Mouse (Mus musculus) mature B cell (primary cell): ENCODE data around the gene Grap2.

Experiments used
- in situ Hi-C: fragments of 300-500 bp; cut with MboI; formaldehyde crosslinking; loops from 2 replicates; pipeline ENCODE4 v1.14.3; 2019

The Grap2 gene

GRCm38 (mm10) chr15:80572291-80572690 is at the start of gene Grap2:
Gene Grap2 (plus strand): TSS chr15:80572594.
- in situ Hi-C loops, result no loop called here

GRCm38 (mm10) chr15:80529955-80530869 is 42.2 kb upstream of the Grap2 start:
- in situ Hi-C loops, result no loop called here

DNA sequence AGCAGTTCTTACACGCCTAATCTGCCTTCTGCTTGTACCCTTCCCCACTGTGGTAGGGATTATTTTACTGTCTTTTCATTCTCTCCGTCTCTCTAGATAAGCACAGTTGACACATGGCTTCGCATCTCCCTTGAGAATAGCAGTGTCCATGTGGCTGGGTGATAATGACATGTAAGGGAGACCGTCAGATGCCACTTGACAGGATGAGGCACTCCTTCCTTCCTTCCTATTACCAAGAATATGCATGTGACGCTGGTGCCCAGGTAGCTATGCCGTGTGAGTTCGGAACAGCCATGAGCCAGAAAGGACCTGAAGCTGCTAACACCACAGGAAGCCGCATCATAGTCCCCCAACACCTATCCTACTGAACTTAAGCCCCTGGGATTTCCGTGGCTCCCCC is 41.4 kb upstream of the Grap2 start:
- in situ Hi-C loops, result no loop called here

DNA sequence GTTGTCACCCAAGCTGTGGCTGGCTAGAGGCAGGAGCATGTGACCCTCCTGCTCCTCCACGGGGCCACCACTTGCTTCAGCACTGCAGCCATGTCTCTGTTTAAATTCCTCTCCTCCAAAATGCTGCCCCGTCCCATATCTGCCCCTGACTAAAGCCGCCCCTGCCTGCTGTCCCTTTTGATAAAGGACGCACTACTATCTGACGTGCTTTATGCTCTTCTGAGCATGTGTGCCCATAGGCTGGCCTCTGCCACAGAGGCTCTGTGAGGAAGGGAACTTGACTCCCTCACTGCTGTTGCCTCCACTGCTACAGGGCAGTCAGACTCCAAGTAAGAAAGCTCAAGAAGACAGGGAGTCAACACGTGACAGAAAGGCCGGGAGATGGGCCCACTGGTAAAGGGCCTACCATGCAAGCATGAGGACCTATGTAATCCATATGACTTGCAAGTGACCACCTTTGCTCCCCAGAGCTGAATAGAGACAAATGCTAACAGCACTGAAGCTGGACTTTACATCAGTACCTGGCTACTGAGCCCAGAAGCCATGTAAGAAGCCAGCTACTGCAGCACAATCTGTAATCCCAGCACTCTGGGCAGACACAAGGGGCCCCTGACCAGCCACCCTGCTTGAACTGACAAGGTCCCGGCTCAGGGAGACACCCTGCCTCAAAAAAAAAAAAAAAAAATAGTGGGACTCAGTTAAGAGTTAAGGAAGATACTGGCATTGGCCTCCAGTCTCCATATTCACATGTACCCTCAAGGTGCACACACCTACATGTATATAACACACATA is 39.9 kb upstream of the Grap2 start:
- in situ Hi-C loops, result no loop called here

GRCm38 (mm10) chr15:80533274-80533673 is 39.1 kb upstream of the Grap2 start:
- in situ Hi-C loops, result no loop called here

- in situ Hi-C loops, result no loop called here
Measured at GRCm38 (mm10) chr15:80536051-80536450, 36.3 kb upstream of the Grap2 start.

DNA sequence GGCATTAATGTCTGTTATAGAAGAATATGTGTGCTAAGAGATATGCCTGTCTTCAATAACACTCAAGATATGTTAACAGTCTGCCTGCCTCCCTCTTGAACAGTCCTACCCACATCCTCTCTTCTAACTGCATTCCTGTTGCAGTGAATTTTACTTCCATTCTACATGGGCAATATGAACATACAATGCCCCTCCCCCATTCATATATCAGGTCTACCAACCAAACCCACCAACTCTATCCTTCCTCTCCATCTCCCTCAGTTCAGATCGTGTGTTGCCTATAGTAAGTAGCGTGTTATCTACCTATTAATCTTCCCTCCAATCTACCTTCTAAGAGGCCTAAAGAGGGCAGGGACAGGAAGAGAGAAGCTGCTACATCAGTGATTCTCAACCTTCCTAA is 34.3 kb upstream of the Grap2 start:
- in situ Hi-C loops, result no loop called here

GRCm38 (mm10) chr15:80538671-80539340 is 33.6 kb upstream of the Grap2 start:
- in situ Hi-C loops, result no loop called here

GRCm38 (mm10) chr15:80544115-80544514 is 28.3 kb upstream of the Grap2 start:
- in situ Hi-C loops, result no loop called here

DNA sequence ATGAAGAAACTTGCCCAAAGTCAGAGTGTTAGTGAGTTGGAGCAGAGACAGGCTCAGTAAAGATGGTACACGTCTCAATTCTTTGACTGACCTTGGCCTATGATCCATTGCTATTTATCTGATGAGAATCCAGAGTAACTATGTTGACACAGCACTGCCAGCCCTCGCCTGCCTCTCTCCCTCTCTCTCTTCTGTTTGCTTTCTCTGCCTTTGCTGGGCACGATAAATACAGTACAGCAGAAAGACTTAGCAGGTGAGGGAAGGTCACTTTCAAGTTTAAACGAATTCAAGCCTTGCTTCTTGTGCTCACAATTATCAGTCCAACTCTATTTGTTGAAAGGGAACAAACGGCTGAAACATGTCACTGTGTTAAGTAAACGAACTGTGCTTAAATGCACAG is 27.0 kb upstream of the Grap2 start:
- in situ Hi-C loops, result no loop called here

DNA sequence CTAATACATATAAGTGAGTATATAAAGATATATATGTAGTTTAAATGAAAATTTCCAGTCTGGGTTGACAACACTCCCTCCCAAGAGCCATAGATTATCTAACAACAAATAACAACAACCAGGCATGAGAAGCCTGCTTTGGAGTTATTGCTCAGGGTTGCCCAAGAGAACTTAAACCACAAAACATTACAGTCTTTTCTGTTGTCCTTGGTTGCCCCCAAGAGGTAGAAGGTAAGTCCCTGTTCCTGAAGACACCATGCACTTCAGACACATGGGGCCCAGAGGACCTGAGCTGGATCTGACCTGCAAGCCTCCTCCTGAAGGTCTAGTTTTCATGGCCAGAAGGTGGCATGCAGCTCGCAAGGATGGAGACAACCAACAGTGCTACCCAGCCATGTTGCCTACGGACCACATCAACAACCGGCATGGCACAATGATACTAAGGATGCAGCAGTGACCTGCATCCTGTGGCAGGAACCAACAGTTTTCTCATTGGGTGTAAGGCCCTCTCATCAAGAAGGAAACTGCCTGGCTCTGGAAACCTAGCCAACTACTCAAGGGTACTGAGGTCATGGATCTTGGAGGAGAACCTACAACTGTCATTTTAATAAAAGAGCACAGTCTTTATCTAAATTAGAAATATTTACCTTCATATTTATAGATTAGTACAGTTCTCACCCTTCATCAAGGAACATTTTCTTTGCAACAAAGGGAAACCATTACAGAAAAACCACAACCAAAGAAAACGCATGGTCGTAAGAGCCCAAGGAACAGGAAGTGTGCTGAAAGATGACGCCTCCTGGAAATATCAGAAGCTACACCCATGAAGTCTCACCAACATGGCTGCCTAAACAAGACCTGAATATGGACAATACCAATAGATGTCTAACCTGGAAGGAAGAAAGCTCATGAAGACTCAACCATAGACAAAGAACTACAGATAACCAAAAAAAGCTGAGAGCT is 17.3 kb upstream of the Grap2 start:
- in situ Hi-C loops, result no loop called here

GRCm38 (mm10) chr15:80556021-80556420 is 16.4 kb upstream of the Grap2 start:
- in situ Hi-C loops, result no loop called here

GRCm38 (mm10) chr15:80557745-80558144 is 14.6 kb upstream of the Grap2 start:
- in situ Hi-C loops, result no loop called here

DNA sequence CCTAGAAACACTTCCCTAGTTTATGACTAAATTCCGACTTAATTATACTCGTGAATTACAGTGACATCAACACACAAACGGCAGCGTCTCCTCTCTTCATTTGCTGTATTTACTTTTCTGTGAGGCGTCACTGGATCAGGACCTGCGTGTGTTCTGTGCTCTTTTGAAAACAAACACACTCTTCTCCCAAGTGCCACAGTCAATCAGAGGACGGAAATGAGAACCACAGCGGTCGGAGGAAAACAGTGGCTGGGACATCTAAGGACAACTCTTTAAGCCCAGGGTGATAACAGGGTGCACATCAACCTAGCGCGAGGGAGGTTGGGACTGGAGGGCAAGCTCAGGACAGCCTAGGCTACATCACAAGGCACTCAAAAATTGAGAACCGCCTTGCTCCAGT is 12.9 kb upstream of the Grap2 start:
- in situ Hi-C loops, result no loop called here

DNA sequence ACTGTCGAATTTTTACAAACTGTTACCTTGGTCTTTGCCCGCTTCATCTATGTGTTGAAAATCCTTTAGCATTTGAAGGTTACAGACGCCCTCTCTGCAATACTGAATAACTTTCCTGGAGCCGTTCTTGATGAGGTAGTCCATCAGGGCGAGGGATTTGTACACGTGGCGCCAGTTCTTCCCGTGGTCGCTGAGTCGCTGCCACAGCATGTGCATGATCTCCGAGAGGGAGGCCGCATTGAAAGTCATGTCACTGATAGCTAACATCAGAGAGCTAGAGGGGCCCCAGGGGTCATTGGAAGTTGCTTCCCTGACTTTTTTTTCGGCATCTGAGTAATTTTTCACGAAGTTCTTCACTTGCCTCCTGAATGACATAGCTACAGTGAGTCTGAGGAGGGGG is 12.4 kb upstream of the Grap2 start:
- in situ Hi-C loops, result no loop called here

DNA sequence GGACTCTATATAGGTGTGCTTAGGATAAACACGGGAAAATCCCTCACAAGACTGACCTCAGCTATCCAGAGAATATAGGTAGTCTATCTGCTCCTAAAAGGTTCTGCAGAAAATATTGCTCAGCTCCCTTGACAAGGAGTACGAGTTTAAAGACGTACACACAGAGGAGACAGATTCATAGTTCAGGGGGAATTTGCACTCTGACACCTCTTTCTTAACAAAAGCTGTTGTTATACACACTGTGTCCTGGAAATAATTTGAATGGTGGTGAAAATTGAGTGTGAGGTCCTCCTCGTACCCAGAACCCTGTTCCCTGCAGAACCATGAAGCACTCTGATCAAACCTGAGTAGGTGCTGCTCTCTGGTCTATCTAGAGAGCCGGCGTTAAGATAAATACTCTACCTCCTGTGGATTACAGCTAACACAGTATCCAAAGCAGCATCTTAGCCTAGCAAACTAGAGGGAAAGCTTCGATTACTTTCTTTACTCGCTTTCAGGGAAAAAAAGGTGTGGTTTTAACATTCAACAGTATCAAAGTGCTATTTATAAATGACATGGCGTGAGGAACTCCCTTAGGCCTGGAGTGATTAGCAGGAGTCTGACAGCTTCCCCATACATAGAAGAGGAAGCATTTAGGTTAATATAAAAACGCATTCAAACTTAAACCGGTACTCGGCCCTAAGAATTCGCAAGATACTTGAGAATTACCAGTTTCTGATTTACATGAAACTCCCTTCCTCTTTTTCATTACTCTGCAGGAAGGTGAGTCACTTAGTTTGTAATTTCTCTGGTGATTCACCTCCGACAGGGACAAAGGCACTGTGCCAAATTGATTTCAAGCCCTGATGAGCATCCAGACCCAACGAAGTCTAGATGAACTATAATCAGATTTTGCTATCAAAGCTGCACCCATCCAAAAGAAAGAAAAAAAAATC is 11.5 kb upstream of the Grap2 start:
- in situ Hi-C loops, result no loop called here

DNA sequence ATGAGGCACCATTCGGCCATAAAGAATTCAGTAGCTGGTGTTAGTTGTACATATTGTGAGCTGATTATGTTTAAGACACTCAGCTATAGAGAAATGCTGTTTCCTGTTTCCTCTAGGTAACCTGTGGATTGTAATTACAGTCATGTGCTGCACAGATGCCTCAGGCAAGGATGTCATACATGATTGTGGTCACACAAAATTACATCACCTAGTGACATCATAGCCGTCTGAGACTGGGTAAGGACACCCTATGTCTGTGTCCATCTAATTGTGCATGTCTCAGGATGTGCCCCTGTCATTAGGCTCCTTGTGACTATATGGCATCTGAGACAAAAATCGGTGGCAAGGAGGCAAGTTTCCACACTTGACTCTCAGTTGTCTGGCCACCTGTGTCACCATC is 9.9 kb upstream of the Grap2 start:
- in situ Hi-C loops, result no loop called here

DNA sequence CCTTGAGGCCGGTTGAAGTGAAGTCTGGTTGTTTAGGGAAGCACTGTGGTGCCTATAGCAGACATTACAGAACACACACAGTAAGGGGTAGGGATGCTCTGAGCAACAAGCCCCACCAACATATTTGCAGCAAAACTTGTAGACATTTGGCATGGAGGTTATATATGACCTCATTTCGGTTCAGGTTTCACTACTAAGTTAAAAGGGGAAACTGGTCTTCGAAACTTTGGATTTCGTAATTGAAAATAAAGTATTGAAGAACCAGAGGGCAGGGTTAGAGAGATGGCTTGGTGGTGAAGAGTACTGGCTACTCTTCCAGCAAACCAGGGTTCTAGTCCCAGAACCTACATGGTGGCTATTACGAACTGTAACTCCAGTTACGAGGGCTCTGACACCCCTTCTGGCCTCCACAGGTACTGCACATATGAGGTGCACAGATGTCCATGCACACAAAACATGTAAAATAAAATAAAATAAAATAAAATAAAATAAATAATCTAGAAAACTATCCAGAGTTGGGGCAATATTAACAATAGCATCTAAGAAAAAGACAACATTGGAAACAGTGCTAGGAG is 8.7 kb upstream of the Grap2 start:
- in situ Hi-C loops, result no loop called here

- in situ Hi-C loops, result loop anchor here (5.0 kb wide), 1 partner anchor 47 kb away; no protein-coding TSS in a partner anchor
Measured at GRCm38 (mm10) chr15:80565106-80565665, 7.2 kb upstream of the Grap2 start, which contains the start of gene Enthd1. Gene Enthd1 (minus strand): TSS chr15:80565156.
